Mouse (Mus musculus) heart, embryonic 16.5 days (tissue): Measurements from ENCODE around the gene Hdgf. TPM values are rescaled to one million over a fixed set of nuclear protein-coding genes. Genes with fewer than 3 reads are reported as not detected.

Experiments used
- ATAC-seq: fragments of 200-750 bp; cut with Nextera tagmentation; replicated peaks from 2 replicates; pipeline ENCODE4 v1.8.0; 2017; ENCODE audit warnings: moderate number of reproducible peaks; ENCODE audit not compliant: insufficient read depth, low FRiP score; ENCODE audit errors: extremely low read depth
- H3K27ac ChIP-seq: fragments of 300-500 bp; sonication (generic); 2 replicates; pipeline ENCODE4 v1.5.1; 2014; ENCODE audit warnings: mild to moderate bottlenecking, low read length, control low read depth, moderate library complexity
- H3K27me3 ChIP-seq: fragments of 300-500 bp; sonication (generic); 2 replicates; pipeline ENCODE4 v1.6.1; 2014; ENCODE audit warnings: low read length, mixed read lengths; ENCODE audit not compliant: control insufficient read depth, insufficient read depth
- H3K36me3 ChIP-seq: fragments of 300-500 bp; sonication (generic); 2 replicates; pipeline ENCODE4 v1.6.1; 2014; ENCODE audit not compliant: control insufficient read depth, insufficient read depth
- H3K4me1 ChIP-seq: fragments of 300-500 bp; sonication (generic); 2 replicates; pipeline ENCODE4 v1.6.1; 2014; ENCODE audit warnings: low read length, mixed read lengths; ENCODE audit not compliant: control insufficient read depth, insufficient read depth
- H3K4me2 ChIP-seq: fragments of 300-500 bp; sonication (generic); 2 replicates; pipeline ENCODE4 v1.6.1; 2014; ENCODE audit warnings: low read depth, mild to moderate bottlenecking, control low read depth, low read length
- H3K4me3 ChIP-seq: fragments of 300-500 bp; sonication (generic); 2 replicates; pipeline ENCODE4 v1.5.1; 2014; ENCODE audit warnings: mild to moderate bottlenecking, control low read depth, low read length
- H3K9ac ChIP-seq: fragments of 300-500 bp; sonication (generic); 2 replicates; pipeline ENCODE4 v1.6.1; 2014; ENCODE audit warnings: low read length, control low read depth
- H3K9me3 ChIP-seq: fragments of 300-500 bp; sonication (generic); replicated peaks from 2 replicates; pipeline ENCODE4 v1.6.1; 2016; ENCODE audit warnings: low read length; ENCODE audit not compliant: control insufficient read depth
- WGBS: fragments of 180-500 bp; shearing (Covaris S2); extraction: QIAGEN DNeasy Blood & Tissue Kit; methylation state at CpG from one replicate; pipeline ENCODE4 v1.1.7; 2014; 5-methylcytosine and 5-hydroxymethylcytosine counted together
- polyA plus RNA-seq: library from polyadenylated mRNA; unstranded; fragments of >200 nt; fragmentation: Nextera tagmentation; extraction: Ambion mirVana; gene quantifications from 2 replicates; pipeline ENCODE4 v1.2.1, GENCODE M21; 2015

Hdgf gene
- polyA plus RNA-seq, 1 experiment from 2014 or later = 74.3 TPM

DNA sequence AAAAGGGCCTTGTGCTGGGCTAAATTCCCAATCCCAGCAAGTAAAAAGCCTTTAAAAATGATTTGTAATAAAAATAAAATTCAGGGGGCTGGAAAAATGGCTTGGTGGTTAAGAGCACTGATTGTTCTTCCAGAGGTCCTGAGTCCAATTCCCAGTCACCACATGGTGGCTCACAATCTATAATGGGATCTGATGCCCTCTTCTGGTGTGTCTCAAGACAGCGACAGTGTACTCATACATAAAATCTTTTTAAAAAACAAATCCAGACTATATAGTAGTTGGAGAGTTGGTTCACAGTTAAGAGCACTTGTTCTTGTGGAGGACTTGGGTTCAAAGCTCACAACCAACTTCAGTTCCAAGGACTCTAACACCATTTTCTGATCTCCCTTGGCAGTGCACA is 10.9 kb downstream of the Hdgf start:
- peaks cover 38% of the 10 kb centered on the region for H3K36me3 ChIP-seq

DNA sequence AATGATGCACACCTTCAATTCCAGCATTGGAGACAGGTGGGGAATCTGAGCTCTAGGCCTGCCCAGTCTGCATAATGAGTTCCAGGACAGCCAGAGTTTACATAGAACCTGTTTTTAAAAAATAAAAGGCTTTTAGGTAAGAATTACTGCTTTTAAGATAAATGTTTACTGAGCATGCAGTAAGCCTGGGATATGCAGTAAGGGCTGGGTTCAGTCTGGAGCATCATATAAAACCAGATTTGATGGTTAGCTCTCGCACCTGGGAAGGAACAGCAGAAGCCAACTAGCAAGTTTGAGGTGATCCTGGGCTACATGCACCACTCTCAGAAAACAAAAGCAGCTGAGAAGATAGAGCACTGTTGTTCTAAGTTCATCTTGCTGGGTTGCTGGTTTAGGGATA is 12.4 kb downstream of the Hdgf start:
- Histone ChIP-seq H3K9ac (no peak overlapping the region), H3K4me2 (peak overlapping the region; percentile 84), H3K27ac (no peak overlapping the region; the same call in 1 of the 2 replicates), H3K36me3 (peaks cover 41% of the 10 kb centered on the region), H3K9me3 (no peaks in the 10 kb centered on the region), H3K4me1 (peaks cover 4% of the 10 kb centered on the region), H3K27me3 (no peaks in the 10 kb centered on the region), H3K4me3 (no peak overlapping the region)
- no peak for ATAC-seq
- 98% methylated on average over 1 of the region's 1 CpGs for WGBS

More for the DNA sequence above, 10.9 kb downstream of the Hdgf start:
- Histone ChIP-seq H3K9me3 (no peaks in the 10 kb centered on the region), H3K4me3 (no peak overlapping the region), H3K27ac (no peak overlapping the region), H3K4me1 (peaks cover 4% of the 10 kb centered on the region), H3K4me2 (no peak overlapping the region), H3K9ac (no peak overlapping the region), H3K27me3 (no peaks in the 10 kb centered on the region)
- ATAC-seq = no peak
- WGBS = 92% methylated on average over 1 of the region's 1 CpGs

DNA sequence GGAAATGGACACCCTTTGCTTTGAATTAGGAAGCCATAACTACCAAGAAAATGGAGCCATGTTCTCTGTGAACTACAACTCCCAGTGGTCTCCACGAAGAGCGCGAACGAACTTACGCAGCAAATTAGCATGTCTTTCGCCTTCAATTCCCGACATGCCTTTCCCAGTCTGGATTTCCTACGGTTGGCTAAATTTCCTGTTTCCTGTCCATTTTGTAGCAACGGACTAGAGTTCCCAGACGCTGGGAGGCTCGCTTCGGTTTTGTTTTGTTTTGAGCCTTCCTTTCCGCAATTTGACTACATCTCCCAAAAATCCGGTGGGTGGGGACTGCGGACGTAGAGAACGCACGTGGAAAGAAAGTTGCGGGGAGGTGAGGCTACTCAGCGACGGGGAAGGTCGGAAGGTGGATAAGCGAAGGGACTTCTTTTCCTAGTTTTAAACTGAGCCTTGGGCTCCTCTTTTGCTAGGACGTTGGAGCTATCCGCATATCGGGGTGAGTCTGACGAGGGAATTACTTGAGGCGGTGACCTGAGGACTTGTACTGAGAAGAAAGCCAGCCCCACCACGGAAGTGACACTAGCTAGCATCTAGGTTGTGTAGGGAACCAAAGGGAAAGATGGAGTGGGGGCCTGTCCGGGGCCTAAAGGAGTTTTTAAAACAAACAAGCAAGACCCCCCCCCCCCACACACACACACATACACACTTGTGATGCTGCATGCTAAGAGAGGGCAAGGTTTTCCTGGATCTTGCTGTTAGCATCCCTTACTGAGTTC is 13.4 kb downstream of the Hdgf start, which contains the start of gene Mrpl24:
Gene Mrpl24, plus strand, starts transcription at position 171 of the 773 bp plus-strand sequence.
- Histone ChIP-seq H3K4me2 (peak within 1 kb of the TSS; percentile 84), H3K27ac (peak within 1 kb of the TSS; percentile 84), H3K4me3 (peak within 1 kb of the TSS; percentile 73), H3K36me3 (peaks cover 42% of the 10 kb centered on the region), H3K4me1 (peaks cover 4% of the 10 kb centered on the region), H3K27me3 (no peaks in the 10 kb centered on the region), H3K9ac (peak within 1 kb of the TSS; percentile 76), H3K9me3 (no peaks in the 10 kb centered on the region)
- peak; percentile 86 for ATAC-seq
- WGBS = under 1% methylated on average over 30 of the region's 30 CpGs

DNA sequence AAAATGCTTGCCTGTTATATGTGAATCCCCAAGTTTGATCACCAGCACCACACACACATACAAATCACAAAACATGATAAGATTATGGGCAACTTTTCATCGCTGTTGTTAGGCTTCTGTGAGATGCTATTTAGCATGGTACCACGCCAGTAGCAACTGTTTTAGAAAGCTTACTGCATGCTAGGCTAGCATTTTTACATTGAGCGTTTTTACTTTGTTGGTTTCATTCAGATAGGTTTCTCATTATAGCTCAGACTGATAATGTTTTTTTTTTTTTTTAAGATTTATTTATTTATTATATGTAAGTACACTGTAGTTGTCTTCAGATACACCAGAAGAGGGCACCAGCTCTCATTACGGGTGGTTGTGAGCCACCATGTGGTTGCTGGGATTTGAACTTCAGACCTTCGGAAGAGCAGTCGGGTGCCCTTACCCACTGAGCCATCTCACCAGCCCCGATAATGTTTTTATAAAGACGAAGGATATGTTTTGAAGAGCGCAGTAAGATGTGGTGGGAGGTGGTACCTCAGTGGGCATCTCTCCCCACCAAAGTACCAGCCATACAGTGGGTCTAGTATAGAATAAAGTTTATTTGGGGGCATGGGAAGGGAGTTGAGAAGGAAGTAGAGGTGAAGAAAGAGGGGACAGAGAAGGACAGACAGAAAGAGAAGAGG is 14.3 kb downstream of the Hdgf start:
- Histone ChIP-seq H3K9me3 (no peaks in the 10 kb centered on the region), H3K4me1 (peaks cover 4% of the 10 kb centered on the region), H3K27me3 (no peaks in the 10 kb centered on the region), H3K27ac (no peak overlapping the region), H3K4me3 (peak overlapping the region; percentile 73), H3K36me3 (peaks cover 42% of the 10 kb centered on the region), H3K9ac (peak overlapping the region; percentile 76), H3K4me2 (peak overlapping the region; percentile 84)
- ATAC-seq = no peak
- 61% methylated on average over 9 of the region's 9 CpGs for WGBS

DNA sequence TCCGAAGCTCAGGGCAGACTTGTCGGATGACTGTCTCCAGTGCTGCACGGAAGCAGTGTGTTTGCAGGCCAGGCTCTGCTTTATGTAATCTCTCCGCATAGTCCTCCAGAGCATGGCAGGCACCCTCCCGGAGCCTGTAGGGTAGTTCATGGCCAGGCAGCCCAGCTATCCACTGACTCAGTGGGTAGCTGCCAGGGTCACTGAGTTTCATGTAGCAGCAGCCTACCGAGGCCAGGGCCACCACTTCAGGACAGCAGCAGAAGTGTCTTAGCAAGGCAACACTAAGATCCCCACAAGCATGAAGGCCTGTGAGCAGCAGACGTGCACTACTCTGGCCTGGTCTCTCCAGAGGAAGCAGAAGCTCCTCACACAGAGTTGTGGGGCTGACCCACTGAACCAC is 18.9 kb downstream of the Hdgf start:
- H3K4me1 ChIP-seq = peaks cover 10% of the 10 kb centered on the region
- WGBS = 81% methylated on average over 7 of the region's 7 CpGs
- H3K4me3 ChIP-seq = no peak overlapping the region
- peaks cover 35% of the 10 kb centered on the region for H3K36me3 ChIP-seq
- no peak overlapping the region for H3K4me2 ChIP-seq
- no peaks in the 10 kb centered on the region for H3K9me3 ChIP-seq
- no peak for ATAC-seq
- no peak overlapping the region for H3K27ac ChIP-seq
- no peaks in the 10 kb centered on the region for H3K27me3 ChIP-seq
- H3K9ac ChIP-seq = no peak overlapping the region

DNA sequence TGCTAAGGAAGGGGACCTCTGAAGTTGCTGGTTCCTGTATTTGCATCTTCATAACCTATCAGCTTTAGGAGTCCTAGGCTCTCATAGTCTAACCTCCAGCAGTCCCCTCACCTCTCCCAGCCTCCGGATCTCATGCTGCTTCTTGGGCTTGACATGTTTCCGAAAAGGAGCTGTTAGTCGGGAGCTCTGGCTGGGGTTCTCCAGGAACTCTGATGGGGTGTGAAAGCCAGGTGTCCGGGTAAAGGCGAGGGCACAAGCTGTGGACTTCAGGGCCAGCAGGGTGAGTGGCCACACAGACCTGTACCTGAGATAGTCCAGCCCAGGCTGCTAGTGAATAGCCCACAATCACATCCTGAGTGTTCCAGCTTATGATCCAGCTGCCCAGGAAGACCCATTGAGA is 21.3 kb downstream of the Hdgf start:
- ATAC-seq = no peak
- Histone ChIP-seq H3K27me3 (no peaks in the 10 kb centered on the region), H3K9me3 (no peaks in the 10 kb centered on the region), H3K27ac (no peak overlapping the region), H3K36me3 (peaks cover 38% of the 10 kb centered on the region), H3K9ac (no peak overlapping the region), H3K4me3 (no peak overlapping the region), H3K4me2 (no peak overlapping the region), H3K4me1 (peaks cover 15% of the 10 kb centered on the region)
- 88% methylated on average over 5 of the region's 5 CpGs for WGBS

DNA sequence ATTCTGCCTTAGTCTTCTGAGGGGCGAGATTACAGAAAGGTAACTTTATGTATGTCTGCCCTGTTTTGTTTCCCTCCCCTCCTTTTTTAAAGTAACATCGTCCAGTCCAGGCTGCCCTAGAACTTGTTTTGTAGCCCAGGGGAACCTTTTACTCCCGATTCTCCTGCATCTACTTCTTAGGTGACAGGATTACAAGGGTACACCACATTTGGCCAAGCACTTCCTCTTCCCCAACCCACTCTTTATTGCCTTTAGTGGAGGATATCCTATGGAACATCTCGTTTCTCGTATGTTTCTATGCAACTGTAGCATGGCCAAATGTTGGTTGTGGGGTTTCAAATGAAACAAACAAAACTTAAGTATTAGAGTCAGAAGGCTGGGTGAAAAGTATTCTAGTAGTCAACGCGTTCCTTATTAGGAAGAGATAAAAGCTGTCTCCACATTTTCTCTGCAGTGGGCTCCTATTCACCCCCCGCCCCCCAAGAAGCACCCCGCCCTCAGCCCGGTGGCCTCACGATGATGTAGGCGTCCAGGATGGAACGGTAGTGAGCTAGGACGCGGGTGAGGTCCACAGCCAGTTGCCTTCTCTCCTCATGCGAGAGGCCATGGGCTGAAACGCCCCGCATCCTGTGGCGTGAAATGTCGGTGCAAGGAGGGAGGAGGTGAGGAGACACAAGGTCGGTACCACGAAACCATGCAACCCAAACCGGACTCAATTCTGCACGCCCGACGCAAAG is 23.4 kb downstream of the Hdgf start:
- H3K27ac ChIP-seq = peak overlapping the region; percentile 90
- H3K27me3 ChIP-seq = no peaks in the 10 kb centered on the region
- H3K36me3 ChIP-seq = peaks cover 26% of the 10 kb centered on the region
- no peaks in the 10 kb centered on the region for H3K9me3 ChIP-seq
- peak overlapping the region; percentile 96 for H3K9ac ChIP-seq
- H3K4me3 ChIP-seq = peak overlapping the region; percentile 94
- peaks cover 15% of the 10 kb centered on the region for H3K4me1 ChIP-seq
- WGBS = 4% methylated on average over 26 of the region's 26 CpGs
- ATAC-seq = peak; percentile 23
- H3K4me2 ChIP-seq = peak overlapping the region; percentile 89

DNA sequence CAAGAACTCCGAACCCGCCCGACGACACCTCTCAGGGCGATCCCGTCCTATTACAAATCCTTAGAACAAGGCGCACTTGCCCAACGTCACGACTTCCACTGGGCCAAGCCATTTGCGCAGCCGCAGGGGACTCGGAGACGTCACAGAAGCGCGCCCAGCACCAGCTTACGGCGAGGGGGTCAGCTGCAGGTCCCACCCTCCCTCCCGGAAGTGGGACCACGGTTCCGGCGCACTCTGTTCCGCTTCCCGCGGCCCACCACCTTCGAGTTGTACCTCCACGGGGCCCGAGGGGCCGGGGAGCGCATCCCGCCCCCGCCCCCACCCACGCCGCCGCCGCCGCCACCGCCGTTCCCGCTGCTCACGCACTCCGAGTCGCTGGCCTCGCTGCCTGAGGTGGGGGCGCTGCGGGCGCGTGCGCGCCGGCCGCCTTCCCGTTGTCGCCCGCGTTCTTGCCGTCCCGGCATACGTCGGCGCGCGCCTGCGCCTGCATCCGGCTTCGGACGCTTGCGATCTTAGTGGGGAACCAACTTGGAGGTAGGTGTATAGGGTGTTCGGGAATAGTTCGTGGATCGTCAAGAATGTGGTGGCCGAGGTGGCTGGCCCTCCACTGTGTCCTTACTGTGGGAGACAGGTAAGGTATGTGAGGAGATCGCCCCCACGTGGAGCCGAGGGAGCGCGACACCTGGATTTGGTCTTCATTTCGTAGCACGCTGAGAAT is 24.1 kb downstream of the Hdgf start, which contains the start of the genes Isg20l2 and Rrnad1:
Gene Isg20l2, plus strand, starts transcription at position 237 of the 718 bp plus-strand sequence.
Gene Rrnad1, minus strand, starts transcription at position 640 of the 718 bp plus-strand sequence.
- no peaks in the 10 kb centered on the region for H3K9me3 ChIP-seq
- H3K27ac ChIP-seq = peak within 1 kb of the TSS; percentile 90
- no peaks in the 10 kb centered on the region for H3K27me3 ChIP-seq
- ATAC-seq = peak; percentile 98
- H3K4me2 ChIP-seq = peak within 1 kb of the TSS; percentile 89
- peaks cover 15% of the 10 kb centered on the region for H3K4me1 ChIP-seq
- H3K36me3 ChIP-seq = peaks cover 22% of the 10 kb centered on the region
- under 1% methylated on average over 77 of the region's 78 CpGs for WGBS
- H3K9ac ChIP-seq = peak within 1 kb of the TSS; percentile 96
- H3K4me3 ChIP-seq = peak within 1 kb of the TSS; percentile 94
